Mouse (Mus musculus): ENCODE data around the gene Zfp82.

The Zfp82 gene

GRCm38 (mm10) chr7:30048126-30048525 is 24.6 kb downstream of the Zfp82 start:
- no peak for DNase-seq (ENCODE audit: low spot score)

GRCm38 (mm10) chr7:30044354-30044753 is 28.3 kb downstream of the Zfp82 start:
- DNase-seq (ENCODE audit: low spot score) = no peak

- no peak for DNase-seq (ENCODE audit: low spot score)
These were observed 38.4 kb downstream of the Zfp82 start for GRCm38 (mm10) chr7:30034331-30034730.

- DNase-seq (ENCODE audit: low spot score) = no peak
These were observed 41.3 kb downstream of the Zfp82 start for GRCm38 (mm10) chr7:30031379-30031778.

- no peak for DNase-seq (ENCODE audit: low spot score)
These were observed 42.0 kb downstream of the Zfp82 start for GRCm38 (mm10) chr7:30030677-30031076.

- DNase-seq (ENCODE audit: low spot score) = no peak
These were observed 44.1 kb downstream of the Zfp82 start for GRCm38 (mm10) chr7:30028572-30028971.

GRCm38 (mm10) chr7:30027331-30027730 is 45.4 kb downstream of the Zfp82 start:
- DNase-seq (ENCODE audit: low spot score) = no peak

- no peak for DNase-seq (ENCODE audit: low spot score)
These were observed 47.3 kb downstream of the Zfp82 start for GRCm38 (mm10) chr7:30025358-30025757.

GRCm38 (mm10) chr7:30023800-30024199 is 48.9 kb downstream of the Zfp82 start:
- no peak for DNase-seq (ENCODE audit: low spot score)

GRCm38 (mm10) chr7:30023324-30023723 is 49.4 kb downstream of the Zfp82 start:
- no peak for DNase-seq (ENCODE audit: low spot score)

- no peak for DNase-seq (ENCODE audit: low spot score)
These were observed 53.2 kb downstream of the Zfp82 start for GRCm38 (mm10) chr7:30019543-30019942.

- no peak for DNase-seq (ENCODE audit: low spot score)
These were observed 55.5 kb downstream of the Zfp82 start for GRCm38 (mm10) chr7:30017226-30017625.

- DNase-seq (ENCODE audit: low spot score) = peak; percentile 23
These were observed 59.7 kb downstream of the Zfp82 start for GRCm38 (mm10) chr7:30012956-30013363.

- DNase-seq (ENCODE audit: low spot score) = no peak
These were observed 62.0 kb downstream of the Zfp82 start for GRCm38 (mm10) chr7:30010551-30011195.

- DNase-seq (ENCODE audit: low spot score) = no peak
These were observed 63.2 kb downstream of the Zfp82 start for GRCm38 (mm10) chr7:30009321-30010085.

GRCm38 (mm10) chr7:30008020-30008690 is 64.5 kb downstream of the Zfp82 start:
- no peak for DNase-seq (ENCODE audit: low spot score)

- no peak for DNase-seq (ENCODE audit: low spot score)
These were observed 65.1 kb downstream of the Zfp82 start for GRCm38 (mm10) chr7:30007601-30008000.
